Mouse (Mus musculus) ovary, postnatal 14 days (tissue): ENCODE data around the gene Atg3.

Experiments
- DNase-seq: peaks from one replicate; pipeline ENCODE4 v3.0.0; 2022; ENCODE audit warnings: low spot score

Gene Atg3

DNA sequence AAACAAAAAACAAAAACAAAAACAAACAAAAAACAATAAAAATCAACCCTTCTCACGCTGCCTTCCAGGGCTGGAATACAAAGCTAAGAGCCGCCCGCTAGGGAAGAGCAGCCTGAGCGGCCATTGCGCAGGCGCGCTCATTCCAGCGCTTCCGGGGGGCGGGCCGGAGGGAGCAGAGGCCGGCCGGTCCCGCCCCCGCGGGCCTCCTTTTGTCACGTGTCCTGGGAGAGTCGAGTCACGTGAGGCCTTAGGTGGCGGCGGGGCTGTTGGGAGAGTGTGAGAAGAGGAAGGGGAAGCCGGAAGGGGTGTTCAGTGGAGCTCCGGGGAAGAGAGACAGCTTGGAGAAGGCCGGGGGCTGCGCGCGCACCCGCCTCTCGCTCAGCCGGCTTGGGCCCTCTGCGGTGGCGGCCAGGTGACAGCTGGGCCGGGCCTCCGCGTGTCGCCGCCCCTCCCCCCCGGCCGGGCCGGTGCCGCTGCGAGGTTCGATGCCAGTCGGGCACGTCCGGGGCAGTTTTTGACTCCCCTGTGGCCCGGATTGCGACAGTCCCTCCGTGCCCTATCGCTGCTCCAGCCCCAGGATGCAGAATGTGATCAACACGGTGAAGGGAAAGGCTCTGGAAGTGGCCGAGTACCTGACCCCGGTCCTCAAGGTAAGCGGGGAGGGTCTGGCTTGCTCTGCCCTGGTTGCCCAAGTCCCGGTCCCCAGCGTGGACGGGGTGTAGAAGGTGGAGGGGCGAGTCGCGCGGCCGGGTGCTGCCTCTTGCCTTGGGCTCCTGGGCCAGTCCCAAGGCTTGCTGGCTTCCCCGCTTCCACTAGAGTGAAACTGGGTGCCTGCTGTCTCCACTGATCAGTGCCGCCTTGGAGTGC, at the start of gene Atg3, which contains the start of gene Slc35a5:
Gene Atg3, plus strand, starts transcription at position 264 of the 867 bp plus-strand sequence.
Gene Slc35a5, minus strand, starts transcription at position 185 of the 867 bp plus-strand sequence.
- peak; percentile 87 for DNase-seq

- no peak for DNase-seq
These were observed 48.1 kb upstream of the Atg3 start for GRCm38 (mm10) chr16:45110498-45110897.

- DNase-seq = no peak
These were observed 41.4 kb upstream of the Atg3 start for GRCm38 (mm10) chr16:45117200-45117599.

DNA sequence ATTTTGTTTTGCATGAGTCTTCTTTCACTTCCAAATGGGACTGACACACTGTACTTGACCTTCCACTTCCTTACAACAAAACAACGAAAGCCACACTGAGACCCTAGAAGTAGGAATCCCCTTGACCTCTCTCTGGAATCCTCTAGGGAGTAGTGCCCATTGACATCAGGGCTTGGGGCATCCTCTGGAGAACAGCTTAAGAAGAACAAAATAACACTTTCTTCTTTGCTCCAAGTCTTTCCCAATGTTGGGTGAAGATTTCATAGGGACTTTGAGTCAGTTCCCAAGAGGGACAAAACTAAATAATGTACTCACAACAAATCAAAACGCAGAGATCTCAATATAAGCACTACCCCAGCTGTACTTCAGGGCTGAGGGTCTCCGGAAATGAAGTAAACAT, 39.8 kb upstream of the Atg3 start:
- no peak for DNase-seq

DNA sequence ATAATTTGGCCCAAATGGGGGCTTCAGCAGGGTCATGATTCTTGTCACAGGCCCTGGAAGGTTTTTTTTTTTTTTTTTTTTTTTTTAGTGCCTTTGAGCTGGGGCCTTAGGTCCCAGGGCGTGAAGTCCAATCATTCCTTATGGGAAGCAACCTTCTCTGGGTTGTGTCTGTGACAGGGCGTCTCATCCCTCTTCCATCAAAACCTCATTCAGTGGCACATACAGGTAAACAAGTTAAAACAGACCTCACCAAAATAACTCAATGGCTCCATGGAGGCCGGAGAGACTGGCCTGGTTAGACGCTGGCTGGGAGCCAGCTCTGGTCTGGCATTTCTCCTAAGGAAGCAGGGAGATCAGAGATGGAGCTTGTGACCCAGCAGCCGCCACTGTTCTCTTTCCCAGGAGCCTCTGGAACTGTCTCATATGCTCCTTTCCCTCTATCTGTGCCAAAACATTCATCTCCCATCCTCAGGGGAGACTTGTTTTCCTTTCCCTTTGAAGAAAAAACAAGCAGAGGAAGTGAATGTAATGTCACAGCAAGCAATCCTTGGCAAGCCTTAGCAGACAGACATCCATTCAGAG, 37.6 kb upstream of the Atg3 start:
- peak; percentile 49 for DNase-seq

GRCm38 (mm10) chr16:45122571-45122970, 36.0 kb upstream of the Atg3 start:
- DNase-seq = no peak

DNA sequence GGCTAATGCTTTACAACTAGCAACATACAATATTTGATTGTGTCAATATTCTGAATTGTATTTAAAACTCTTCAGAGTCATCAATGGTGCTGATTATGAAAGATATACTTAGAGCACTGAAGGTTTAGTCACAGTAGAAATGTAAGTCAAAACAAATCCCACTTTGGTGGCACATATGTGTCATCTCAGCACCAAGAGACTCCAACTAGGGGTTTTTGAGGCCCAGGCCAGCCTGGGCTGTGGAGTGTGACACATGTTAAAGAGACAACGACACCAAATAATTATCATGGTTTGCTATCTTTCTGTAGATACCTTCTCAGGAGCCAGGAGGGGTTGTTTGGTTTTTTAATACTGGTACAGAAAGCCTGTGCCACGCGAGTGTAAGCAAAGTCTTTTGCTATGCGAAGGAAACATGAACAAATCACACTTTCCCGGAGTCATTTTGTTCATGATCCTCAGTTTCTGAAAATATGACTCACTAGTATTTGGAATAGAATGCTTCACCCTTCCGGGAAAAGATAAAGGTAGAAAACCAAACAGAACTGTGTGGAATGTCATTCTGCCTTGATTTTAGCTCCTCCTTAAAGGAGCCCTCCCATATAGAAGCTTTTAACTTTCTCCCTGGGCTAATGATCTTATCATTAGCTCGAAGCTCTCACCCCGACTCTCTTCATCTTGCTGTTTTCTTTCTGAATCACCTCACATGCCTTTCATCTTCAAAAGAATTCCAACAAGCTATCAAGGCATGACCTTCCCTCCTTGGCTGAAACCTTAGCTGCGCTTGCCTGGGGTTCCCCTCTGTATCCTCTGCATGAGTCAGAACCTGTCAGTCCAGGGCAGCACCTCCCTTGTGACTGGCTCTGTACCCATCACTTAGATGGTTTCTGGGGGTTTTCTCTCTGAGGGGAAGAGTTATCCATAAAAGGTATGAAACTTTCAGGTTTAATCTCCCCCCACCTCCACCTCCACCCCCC, 34.1 kb upstream of the Atg3 start:
- DNase-seq = no peak

GRCm38 (mm10) chr16:45127936-45128710, 30.5 kb upstream of the Atg3 start:
- no peak for DNase-seq

- DNase-seq = no peak
These were observed 16.9 kb upstream of the Atg3 start for GRCm38 (mm10) chr16:45141711-45142110.

DNA sequence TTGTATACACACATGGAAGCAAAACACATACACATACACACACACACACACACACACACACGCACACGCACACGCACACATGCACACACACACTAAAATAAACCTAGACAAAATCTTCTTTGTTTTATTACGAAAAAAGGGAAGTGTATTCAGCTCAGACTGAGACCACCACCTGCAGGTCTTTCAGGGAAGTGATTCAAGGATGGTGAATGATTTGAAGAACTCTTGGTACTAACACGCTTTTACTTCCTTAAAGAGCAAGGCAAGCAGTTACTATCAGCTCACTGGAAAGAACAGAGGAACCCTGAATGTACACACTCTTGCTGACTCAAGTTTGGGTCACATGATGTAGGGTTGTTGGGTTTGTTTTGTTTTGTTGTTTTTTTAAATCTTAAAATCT, 16.0 kb upstream of the Atg3 start:
- no peak for DNase-seq

- DNase-seq = no peak
These were observed 13.5 kb upstream of the Atg3 start for GRCm38 (mm10) chr16:45145119-45145518.

- no peak for DNase-seq
These were observed 10.0 kb upstream of the Atg3 start for GRCm38 (mm10) chr16:45148488-45149082.

DNA sequence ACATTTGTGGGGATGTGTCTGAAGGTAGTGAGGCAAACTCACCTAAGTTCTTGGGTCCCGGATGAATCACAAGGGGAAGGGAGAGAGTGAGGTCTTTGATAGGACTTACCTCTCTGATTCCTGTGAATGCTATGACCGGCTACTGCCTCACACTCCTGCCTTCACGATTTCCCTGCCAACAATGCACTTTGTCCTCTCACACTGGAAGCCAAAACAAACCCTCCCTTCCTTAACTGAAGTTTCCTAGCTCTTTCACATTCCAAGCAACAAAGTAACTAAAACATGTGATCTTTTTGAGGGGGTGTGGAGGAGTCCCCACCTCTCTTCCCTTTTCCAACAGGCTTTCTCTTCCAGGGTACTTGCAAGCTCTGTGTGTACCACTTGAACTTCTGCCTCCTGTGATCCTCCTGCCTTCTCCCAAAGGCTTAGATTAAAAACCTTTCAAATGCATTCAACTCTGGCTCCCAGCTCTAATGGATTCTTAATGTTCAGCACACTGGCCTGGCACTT, 3.8 kb upstream of the Atg3 start:
- no peak for DNase-seq

DNA sequence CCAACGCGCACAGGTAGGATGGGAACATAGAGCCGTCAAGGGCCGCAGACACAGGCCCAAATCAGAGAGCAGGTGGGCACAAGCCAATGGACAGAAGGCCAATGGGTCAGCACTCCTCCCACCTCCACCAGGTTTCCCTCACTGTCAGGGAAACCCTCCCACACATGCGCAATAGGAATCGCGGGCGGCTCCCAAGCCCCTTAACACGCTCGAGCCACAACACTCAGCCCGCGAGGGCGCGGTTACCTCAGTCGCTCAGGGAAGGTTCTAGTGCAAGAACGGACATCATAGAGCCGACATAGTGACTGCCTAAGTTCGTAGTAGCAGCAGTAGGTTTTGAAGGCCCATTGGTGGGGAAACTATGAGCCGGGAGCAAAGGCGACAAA, 456 bp upstream of the Atg3 start:
- DNase-seq = peak; percentile 63

GRCm38 (mm10) chr16:45159389-45159716, 768 bp downstream of the Atg3 start:
- no peak for DNase-seq

GRCm38 (mm10) chr16:45178552-45178951, 20.0 kb downstream of the Atg3 start:
- DNase-seq = no peak

- no peak for DNase-seq
These were observed 23.2 kb downstream of the Atg3 start for GRCm38 (mm10) chr16:45181824-45182223.

- peak; percentile 64 for DNase-seq
These were observed 34.0 kb downstream of the Atg3 start for GRCm38 (mm10) chr16:45192613-45193012.

DNA sequence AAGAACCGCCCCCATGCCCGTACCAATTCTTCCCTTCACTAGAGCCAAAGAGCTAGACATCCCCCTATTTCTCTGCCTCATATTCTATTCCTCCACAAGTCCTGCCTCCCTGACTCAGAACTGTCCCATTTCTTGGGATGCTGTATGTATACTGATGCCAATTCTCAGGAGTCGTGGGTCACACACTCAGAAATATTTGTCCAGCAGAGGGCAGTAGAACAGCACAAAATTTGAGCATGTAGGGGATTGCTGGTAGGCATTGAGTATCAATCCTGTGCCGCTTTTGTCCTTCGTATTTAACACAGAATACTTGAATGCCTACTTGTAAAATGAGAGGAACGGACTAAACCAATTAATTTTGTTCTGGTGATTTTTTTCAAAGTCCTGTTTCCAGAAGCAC, 38.2 kb downstream of the Atg3 start:
- DNase-seq = peak; percentile 68

GRCm38 (mm10) chr16:45201395-45201794, 42.8 kb downstream of the Atg3 start:
- DNase-seq = no peak

DNA sequence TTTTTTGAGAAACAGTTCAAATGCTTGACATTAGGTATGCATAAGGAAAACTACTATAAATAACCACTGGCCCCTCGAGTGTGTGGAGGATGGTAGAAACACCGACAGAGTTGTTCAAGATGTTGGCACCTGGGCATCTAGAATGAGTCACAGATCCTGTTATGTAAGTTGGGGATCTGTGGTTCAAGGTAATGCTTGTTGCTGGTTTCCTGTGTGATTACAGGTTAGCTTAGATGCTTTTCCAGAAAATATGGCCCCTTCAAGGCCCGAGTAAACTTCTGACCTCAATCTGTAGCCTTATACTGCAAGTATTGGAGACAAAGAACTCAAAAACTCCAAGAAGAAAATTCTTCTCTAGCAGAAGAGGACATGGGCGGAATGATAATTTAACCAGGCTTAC, 45.9 kb downstream of the Atg3 start:
- DNase-seq = no peak
